Mouse (Mus musculus): ENCODE measurements around the gene Lypd3.

Lypd3 gene

DNA sequence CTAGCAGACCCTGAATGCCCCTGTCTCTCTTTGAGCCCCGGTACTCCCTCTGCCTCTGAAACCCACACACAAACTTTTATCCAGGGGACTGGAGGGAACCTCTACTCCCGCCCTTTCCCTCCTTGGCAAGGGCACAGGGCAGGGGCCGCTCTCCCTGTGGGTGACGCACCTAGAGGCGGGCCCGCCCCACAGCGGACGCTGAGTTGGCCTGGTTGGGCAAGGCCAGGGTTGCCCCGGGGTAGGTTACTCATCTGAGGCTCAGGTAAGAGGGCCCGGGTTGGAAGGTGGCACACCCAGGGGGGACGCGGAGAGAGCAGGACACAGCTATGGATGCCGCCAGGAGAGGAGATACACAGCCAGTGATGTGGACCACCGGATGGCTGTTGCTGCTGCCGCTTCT, at the start of gene Lypd3:
Lypd3 (plus strand) TSS at position 287 of the 400 bp plus-strand sequence.
- no peak for DNase-seq

DNA sequence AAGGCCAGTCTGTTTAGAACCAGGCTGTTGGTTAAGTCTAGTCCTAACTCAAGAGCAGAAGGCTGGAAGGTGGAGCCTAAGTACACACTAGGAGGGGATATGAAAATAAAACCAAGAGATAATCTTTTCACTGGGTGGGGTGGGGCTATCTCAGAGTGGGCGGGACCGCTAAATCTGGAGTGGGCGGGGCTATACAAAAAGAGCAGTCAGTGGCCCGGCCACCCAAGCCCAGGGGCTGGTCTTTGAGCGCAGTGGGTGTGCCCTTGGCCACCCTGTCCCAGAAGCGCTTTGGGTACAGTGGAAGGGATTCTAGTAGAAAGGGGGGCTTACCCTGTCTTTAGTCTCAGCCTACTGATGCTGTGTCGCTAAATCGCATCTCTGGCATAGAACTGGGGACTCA, 49.5 kb upstream of the Lypd3 start:
- DNase-seq: no peak

DNA sequence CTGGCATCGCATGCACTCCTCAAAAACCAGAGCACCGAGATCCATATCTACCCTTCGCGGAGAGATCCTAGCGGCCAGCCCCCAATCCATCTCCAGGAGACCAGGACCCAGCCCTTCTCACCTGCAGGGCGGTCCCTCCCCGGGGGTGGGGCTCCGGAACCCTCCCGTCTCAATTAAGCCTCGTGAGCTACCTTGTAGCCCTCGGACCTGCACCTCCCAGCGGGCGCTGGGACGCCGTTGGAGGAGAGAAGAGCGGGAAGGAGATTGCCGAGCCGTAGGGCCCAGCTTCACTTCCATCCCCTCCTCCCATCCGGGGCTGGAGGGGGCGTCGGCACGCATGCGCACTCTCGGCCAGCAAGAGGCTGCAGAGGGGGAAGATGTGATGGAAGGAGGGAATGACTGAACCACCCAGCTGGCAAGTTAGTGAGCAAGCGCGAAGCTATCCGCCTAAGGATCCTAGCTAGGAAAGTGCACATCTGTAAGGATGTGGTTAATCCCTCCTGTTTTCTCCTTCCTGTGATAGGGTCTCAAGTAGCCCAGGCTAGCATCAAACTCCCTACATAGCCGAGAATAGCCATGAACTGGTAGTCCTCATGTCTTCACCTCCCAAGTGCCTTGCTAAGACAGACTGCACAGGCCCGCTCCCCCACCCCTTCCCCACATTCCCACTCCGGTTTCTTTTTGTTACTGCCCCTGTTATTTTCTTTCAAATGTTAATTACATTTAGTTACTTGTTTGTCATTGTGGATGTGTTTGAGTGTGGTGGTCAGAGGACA, 48.8 kb upstream of the Lypd3 start, which contains the start of the genes Ethe1 and Zfp575:
Ethe1 (plus strand) TSS at position 214 of the 776 bp plus-strand sequence.
Zfp575 (minus strand) TSS at position 312 of the 776 bp plus-strand sequence.
- DNase-seq: peak; percentile 75

DNA sequence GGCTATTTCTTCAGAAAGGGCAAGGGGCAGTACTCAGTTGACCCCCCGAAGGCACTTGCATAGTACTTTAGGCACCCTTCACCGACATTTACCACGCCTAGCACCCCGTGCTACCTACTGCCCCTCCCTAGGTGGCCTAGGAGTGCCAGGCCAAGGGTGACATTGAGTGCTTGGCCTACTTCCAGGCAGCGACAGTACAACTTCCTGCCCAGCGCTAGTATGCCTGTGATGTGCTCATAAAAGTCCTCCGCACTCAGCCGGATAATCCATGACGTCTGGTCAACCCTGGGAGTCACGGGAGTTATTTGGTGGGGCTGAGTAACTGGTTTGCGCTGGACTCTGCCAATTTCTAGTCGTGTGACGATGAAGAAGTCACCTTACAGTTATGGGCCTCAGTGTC, 48.0 kb upstream of the Lypd3 start:
- no peak for DNase-seq

DNA sequence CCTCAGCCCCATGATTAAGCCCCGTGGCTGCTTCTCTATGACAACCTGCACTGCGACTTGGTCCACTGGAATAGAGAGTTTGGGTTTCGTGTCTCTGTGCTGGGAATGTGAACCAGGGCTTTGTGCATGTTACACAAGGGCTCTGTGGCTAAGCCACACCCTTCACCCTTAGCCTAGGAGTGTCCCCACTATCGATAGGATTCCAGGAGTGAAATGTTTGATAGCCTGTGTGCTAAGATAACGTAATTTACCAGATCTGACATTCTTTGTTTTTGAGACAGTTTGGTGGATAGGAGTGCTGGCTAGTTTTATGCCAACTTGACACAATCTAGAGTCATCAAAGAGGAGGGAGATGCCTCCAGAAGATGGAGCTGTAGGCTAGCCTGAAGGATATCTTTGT, 44.6 kb upstream of the Lypd3 start:
- DNase-seq: no peak

DNA sequence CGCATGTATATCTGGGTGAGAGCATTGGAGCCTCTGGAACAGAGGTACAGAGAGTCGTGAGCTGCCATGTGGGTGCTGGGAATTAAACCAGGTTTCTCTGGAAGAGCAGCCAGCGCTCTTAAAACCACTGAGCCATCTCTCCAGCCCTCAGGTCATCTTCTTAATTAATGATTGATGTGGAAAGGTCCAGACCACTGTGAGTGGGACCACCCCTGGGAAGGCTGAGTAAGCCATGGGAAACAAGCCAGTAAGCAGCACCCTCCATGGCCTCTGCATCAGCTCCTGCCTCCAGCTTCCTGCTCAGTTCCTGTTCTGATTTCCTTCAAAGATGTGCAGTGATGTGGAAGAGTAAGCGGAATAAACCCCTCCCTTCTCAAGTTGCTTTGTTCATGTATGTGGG, 44.2 kb upstream of the Lypd3 start:
- DNase-seq: no peak

DNA sequence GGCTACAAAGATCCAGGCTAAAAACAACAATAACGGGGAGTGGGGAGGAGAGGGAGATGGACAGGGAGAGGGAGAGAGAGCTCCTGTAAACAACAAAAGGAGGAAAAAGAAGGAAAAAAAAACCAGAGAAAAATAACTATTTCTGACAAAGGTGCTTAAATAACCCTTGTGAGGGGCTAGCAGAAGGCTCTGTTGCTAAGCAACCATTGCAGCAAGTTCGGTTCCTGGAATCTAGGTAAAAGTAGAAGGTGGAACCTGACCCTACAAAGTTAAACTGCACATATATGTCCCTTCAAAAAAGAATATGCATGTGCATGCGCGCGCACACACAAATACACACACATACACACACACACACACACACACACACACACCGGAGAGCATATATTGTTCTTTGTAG, 43.6 kb upstream of the Lypd3 start:
- DNase-seq: no peak

DNA sequence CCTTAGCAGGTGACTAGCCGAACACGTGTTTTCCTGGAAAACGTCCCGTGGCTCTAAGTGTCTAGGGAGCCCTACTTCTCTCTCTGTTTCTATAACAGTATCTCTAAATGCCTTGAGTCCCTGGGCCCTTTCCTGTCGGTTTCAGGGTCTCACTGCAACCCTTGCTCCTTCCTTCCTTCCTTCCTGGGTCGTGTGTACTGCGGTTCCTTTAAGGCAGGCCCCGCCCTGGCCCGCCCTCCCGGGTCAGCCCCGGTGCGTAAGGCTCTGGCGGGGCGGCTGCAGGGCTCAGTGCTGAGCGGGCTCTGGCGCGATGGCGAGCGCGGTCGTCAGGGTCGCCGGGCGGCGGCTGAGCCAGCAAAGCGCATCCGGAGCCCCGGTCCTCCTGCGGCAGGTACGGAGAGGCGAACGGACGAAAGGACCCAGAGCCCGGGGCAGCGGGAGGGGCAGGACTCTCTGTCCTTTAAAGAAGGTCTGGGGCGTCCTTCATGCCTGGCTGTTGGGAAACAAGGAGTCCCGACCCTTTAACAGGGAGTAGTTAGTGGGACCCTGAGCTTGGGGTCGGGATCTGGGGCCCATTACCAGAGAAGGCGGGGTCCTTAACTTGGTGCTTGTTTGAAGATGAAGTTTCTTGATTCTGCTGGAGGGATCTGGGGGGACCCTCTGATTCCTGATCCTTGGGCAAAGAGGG, 42.6 kb upstream of the Lypd3 start:
- DNase-seq: peak; percentile 82

DNA sequence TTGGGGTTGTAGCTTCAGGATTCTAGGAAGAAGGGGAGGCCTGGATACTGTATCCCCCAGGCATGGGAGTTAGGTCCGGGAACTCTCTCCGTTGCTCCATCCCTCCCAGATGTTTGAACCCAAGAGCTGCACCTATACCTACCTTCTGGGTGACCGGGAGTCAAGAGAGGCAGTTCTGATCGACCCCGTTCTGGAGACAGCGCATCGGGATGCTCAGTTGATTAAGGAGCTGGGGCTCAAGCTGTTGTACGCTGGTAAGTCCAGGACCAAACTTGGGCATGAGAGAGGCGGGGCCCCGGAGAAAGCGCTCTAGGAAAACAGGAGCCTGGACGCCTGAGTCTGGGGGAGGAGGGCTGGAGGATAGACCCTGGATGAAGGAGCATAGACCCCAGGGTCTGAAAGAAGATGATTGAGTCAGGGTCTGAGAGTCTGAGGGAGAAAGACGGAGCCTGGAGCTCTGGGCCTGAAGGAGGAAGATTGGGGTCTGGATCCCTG, 42.0 kb upstream of the Lypd3 start:
- no peak for DNase-seq

DNA sequence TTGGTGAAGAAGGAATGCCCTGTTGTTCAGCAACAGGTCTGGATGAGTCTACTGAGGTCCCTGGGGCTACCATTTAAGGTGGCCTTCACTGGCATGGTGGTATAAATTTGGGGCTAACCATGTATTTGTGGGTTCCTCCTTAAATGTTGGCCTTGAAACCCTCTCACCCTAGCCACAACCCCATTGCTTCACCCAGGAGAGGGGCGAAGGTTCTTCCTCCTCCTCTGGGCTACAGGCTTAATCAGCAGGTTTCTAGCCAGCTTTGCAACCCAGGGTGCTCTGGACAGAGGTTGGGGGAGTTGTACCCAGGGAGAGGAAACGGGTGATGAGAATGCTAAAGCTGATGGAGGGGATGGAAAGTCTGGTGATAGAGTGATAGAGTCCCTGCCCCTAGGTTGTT, 40.9 kb upstream of the Lypd3 start:
- no peak for DNase-seq

DNA sequence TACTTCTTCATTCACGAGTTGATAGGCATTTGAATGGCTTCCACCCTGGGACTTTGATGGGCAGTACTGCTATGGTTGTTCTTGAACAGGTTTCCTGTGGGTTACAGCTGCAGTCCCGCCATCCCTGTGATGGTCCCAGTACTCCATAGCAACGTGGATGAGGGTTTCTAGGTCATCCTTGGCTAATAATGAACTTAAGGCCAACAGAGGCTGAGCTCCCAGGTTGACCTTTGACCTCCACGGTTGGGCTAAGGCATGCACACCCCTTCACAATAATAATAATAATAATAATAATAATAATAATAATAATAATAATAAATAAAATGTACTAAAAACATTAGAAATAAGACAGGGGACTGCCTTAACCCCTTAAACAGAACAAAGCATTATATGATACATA, 38.2 kb upstream of the Lypd3 start:
- no peak for DNase-seq

DNA sequence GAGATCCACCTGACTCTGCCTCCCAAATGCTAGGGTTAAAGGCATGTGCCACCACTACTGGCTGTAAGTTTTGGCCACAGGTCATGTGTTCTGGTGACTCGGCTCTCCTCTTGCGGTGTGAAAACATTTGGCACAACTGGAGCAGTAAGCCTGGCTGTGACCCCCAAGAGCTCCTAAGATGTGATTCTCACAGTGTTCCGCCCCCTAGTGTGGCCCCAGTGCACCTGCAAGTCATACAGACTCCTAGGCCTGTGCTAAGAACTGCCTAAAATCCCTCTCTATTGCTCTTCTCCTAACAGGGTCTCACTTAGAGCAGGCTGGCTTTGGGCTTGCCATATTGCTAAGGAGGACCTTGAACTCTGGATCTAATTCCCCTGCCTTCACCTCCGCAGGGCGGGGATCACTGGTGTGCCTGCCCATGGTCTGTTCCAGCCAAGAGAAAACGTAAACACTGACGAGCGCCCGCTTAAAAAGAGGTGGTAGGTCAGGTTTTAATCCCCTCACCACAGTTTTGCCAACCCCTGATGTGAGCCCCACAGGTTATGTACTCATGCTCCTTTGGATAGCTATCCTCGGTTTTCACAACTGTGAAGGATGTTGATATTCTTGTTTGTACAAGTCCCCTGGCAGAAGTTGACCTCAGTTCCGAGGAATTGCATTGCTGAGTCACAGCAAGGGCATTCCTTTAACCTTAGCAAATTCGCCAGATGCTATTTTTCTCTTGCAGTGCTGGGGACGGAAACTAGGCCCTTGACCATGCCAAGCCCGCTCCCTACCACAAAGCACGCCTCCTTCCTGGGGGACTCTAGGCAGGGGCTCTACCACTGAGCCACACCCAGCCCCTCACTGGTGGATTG, 36.9 kb upstream of the Lypd3 start:
- peak; percentile 72 for DNase-seq

DNA sequence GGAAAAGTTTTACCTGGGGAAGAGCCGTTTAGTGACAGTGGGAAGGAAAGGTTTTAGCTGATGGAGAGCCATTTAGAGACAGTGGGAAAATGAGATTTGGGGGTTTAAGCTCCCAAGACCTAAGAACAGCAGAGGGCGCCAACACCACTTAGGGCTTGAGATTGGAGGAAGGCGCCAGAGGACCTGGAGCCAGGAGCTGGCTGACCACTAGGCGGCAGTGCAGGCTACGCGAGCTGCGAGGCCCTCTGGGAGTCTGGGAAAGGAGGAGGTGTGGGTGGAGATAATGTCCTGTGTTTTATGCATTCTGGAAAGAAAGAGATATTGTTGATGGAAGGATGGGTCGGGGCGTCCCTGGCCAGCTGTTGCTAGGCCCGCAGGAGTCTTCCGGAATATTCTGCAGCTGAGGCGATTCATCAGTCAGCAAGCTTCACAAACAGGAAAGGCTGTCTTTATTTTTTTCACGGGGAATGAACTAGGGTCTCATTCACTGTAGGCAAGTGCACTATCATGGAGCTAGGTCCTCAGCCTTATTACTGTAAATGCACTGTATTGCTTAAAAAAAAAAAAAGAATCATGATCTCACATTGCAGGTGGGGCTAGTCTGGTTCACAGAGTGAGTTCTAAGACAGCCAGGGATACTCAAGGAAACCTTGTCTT, 35.3 kb upstream of the Lypd3 start:
- peak; percentile 99 for DNase-seq

DNA sequence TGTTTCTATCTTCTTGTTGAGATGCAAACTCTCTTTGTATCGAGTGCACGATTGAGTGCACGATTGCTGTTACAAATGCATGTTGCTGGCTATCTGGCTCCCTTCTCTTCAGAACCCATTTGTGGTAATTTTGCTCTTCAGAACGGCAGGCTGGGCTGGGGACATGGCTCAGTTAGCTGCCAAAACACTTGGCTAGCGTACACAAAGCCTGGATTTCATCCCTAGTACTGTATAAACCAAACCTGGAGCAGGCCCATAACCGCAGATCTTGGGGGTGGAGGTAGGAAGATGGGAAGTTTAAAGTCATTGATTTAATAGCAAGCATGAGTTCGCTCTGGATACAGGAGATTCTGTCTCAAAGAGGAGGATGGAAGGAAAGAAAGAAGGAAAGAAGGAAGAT, 30.8 kb upstream of the Lypd3 start:
- DNase-seq: no peak

DNA sequence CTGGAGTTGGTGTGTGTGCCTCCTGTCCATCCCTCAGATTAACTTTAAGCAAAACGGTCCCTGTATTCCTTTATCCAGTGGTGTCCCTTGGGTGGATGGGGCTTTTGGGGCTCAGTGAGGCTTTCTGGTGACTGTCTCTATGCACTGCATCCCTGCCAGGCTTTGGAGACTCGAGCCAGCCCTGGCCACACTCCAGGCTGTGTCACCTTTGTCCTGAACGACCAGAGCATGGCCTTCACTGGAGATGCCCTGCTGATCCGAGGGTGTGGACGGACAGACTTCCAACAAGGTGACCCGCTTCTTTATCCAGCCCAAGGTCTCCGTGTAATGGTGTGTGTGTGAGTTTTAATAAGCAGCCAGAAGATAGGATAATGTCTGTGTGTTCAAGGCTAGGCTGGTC, 30.3 kb upstream of the Lypd3 start:
- DNase-seq: no peak

DNA sequence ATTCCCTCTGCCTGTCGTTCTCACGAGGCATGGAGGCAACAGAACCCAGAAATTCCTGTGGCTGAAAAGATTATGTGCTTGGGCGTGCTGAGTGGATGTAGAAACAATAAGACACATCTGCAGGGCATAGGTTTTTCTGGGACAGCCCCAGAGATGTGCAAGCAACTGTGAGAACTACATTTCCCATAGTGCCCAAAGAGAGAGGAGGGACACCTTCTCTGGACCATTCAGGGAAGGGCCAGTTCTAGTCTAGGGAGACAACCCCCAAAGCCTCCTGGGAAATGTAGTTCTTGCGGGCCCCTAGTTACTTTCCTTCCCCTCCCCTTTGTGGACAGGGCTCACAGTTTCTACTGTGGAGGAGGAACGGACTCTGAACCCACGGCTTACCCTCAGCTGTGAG, 28.3 kb upstream of the Lypd3 start:
- peak; percentile 77 for DNase-seq

DNA sequence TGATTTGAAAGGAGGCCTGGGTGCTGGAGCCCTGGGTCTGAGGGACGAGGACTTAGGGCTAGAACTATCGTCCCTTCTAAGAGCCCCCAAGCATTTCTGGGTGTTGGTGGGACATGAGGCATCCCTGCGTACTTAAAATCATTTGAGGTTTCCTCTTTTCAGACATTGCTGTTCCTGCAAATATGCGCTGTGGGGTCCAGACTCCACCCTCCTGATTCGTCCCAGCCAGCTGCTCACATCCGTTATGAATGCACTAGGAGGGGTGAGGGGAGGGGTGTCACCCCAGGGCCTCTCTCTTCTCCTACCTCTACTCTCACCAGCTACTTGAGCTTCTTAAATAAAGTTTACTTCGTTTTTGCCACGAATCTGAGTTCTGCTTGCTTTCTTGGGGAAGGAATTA, 27.8 kb upstream of the Lypd3 start:
- peak; percentile 69 for DNase-seq

DNA sequence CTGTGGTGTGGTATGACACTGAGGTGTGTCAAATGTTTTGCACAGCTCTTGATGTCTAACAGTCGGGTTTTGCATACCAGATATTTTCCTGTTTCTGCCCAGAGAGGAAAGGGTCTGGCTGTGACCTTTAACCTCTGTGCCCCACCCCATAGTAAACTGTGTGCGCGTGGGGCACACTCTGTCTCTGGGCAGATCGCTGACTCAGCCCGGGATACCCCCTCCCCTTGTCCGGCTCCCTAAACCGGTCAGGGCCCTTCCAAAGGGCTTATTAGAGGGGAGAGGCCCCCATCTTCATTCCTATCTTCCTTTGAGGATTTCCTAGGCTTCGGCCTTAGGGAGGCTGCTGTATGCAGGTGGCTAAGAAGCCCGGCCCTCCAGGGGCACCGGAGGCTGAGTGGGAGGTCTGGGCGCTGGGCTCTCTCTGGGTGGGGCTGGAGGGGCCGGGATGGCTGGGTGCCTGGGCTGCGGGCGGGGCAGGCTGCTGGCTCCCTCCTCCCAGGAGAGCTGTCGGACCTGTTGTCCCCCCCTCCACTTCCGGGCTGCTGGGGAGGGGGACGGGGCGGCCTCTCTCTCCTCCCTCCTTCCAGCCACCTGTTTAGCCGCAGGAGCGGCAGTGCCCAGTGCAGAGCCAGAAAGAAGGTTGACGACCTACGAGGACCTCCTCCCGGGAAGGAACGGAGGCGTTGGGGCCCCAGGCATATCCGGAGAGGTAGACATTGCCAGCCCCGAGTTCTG, 26.0 kb upstream of the Lypd3 start, which contains the start of gene Phldb3:
Phldb3 (plus strand) TSS at position 620 of the 735 bp plus-strand sequence.
- DNase-seq: peak; percentile 67

DNA sequence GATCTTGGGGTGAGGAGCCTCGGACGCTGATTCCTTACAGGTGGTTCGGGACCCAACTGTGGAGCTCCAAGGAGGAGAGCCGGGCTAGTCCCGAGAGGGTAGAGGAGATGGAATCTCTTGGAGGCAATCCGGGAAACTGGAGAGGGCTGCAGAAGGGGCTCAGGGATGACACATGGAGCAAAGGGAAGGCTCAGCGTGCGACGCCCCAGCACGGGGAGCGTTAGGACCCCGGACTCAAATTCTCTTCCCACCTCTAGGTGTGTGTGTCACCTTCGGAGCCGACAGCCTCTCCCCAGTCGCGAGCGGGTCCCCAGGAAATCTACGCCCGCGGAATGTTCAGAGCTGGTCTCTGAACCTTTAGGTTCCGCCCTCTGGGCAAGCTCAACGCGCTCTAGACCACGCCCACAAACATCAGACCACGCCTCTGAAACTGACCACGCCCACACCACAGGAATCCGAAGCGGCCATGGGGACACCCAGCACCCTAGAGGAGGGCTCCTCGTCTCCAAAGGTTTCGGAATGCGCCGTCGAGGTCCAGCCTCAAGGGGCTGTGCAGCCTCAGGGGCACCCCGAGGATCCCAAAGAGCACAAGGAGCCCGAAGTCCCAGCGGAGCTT, 25.4 kb upstream of the Lypd3 start:
- peak; percentile 97 for DNase-seq

DNA sequence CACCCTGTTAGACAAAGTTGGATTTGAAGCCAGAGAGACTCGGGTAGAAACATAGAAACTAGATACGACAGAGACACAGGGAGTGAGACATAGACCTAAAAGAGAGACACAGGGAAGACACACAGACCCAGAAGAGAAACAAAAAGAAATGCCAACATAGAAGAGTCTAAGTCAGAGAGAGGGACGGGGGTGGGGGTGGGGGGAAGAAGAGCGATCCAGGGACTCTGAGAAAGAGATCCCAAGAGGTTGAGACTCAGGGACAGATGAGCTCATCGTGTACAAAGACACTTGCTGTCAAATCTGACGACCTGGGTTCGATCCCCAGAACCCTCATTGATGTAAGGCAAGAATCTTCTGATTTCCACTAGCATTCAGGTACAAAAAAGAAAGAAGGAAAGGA, 24.6 kb upstream of the Lypd3 start:
- DNase-seq: no peak

DNA sequence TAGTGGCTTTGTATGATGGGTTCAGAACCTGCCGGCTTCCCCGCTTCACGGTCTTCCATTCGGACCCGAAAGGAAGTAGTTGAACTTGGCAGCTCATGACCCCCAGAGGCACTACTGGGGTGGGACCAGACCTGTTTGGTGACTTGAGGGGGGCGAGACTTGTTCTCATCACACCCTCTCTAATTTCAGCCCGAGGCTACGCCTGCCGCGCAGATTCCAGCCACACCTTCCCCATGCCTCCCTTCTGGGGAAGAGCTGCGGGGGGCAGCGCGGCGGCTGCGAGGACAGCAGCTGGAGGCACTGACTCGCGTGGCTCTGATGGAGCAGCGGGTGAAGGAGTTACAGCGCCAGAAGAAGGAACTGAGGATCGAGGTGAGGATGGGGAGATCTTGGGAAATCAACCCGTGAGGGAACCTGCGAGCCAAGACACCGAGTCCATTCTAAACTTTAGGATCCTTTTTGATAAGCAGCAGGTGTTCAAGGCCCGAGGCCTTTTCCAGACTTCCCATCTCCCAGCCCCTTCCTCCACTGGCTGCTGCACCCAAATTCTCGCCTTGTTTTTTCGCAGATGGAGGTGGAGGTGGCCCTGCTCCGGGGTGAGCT, 23.9 kb upstream of the Lypd3 start:
- peak; percentile 40 for DNase-seq
